Mouse (Mus musculus): ENCODE measurements around the gene Sec61b.

- TF ChIP-seq POLR2A (IDR thresholded peaks at IDR 0.05; ENCODE audit: low read depth, low read length): no peak
- TF ChIP-seq CTCF (IDR thresholded peaks at IDR 0.05; ENCODE audit: extremely low read depth, insufficient read depth, insufficient read length, insufficient replicate concordance): no peak
Measured at GRCm38 (mm10) chr4:47430557-47430956, 43.9 kb upstream of the Sec61b start.
